Mouse (Mus musculus) embryonic facial prominence, embryonic 11.5 days (tissue): ENCODE measurements around the gene Aff3. TPM values are rescaled to one million over a fixed set of nuclear protein-coding genes. Genes with fewer than 3 reads are reported as not detected.

ENCODE experiments used
- ATAC-seq: fragments of 200-750 bp; cut with Nextera tagmentation; replicated peaks from 2 replicates; pipeline ENCODE4 v1.8.0; 2017; ENCODE audit warnings: low read depth; ENCODE audit not compliant: insufficient number of reproducible peaks, low FRiP score, low TSS enrichment
- DNase-seq: peaks from one replicate; pipeline ENCODE4 v3.0.0-alpha.2; 2015; ENCODE audit warnings: low spot score
- H3K27ac ChIP-seq: fragments of 300-500 bp; sonication (generic); replicated peaks from 2 replicates; pipeline ENCODE4 v1.5.1; 2014; ENCODE audit warnings: mild to moderate bottlenecking, low read depth, low read length, control low read depth
- H3K27me3 ChIP-seq: fragments of 300-500 bp; sonication (generic); 2 replicates; pipeline ENCODE4 v1.6.1; 2014; ENCODE audit warnings: mild to moderate bottlenecking, low read length, moderate library complexity, mixed read lengths; ENCODE audit not compliant: control insufficient read depth, insufficient read depth
- H3K36me3 ChIP-seq: fragments of 300-500 bp; sonication (generic); replicated peaks from 2 replicates; pipeline ENCODE4 v1.6.1; 2014; ENCODE audit warnings: low read depth, mild to moderate bottlenecking, low read length, moderate library complexity, mixed read lengths; ENCODE audit not compliant: control insufficient read depth, insufficient read depth
- H3K4me1 ChIP-seq: fragments of 300-500 bp; sonication (generic); 2 replicates; pipeline ENCODE4 v1.6.1; 2014; ENCODE audit warnings: low read length, mixed read lengths; ENCODE audit not compliant: control insufficient read depth, insufficient read depth
- H3K4me2 ChIP-seq: fragments of 300-500 bp; sonication (generic); 2 replicates; pipeline ENCODE4 v1.6.1; 2014; ENCODE audit warnings: low read depth, mild to moderate bottlenecking, control low read depth, low read length, moderate library complexity
- H3K4me3 ChIP-seq: fragments of 300-500 bp; sonication (generic); 2 replicates; pipeline ENCODE4 v1.5.1; 2014; ENCODE audit warnings: low read depth, low read length, control low read depth
- H3K9ac ChIP-seq: fragments of 300-500 bp; sonication (generic); replicated peaks from 2 replicates; pipeline ENCODE4 v1.6.1; 2014; ENCODE audit warnings: mild to moderate bottlenecking, control low read depth, low read length
- H3K9me3 ChIP-seq: fragments of 300-500 bp; sonication (generic); replicated peaks from 2 replicates; pipeline ENCODE4 v1.6.1; 2016; ENCODE audit warnings: mild to moderate bottlenecking, low read length, inconsistent platforms, mixed read lengths; ENCODE audit not compliant: control insufficient read depth
- WGBS: fragments of 180-500 bp; shearing (Covaris S2); extraction: QIAGEN DNeasy Blood & Tissue Kit; methylation state at CpG from one replicate; pipeline ENCODE4 v1.1.7; 2014; 5-methylcytosine and 5-hydroxymethylcytosine counted together
- polyA plus RNA-seq: library from polyadenylated mRNA; unstranded; fragments of >200 nt; fragmentation: Nextera tagmentation; extraction: Ambion mirVana; gene quantifications from 2 replicates; pipeline ENCODE4 v1.2.1, GENCODE M21; 2014

Aff3 gene
- polyA plus RNA-seq, 1 experiment from 2014 or later: 17.5 TPM

DNA sequence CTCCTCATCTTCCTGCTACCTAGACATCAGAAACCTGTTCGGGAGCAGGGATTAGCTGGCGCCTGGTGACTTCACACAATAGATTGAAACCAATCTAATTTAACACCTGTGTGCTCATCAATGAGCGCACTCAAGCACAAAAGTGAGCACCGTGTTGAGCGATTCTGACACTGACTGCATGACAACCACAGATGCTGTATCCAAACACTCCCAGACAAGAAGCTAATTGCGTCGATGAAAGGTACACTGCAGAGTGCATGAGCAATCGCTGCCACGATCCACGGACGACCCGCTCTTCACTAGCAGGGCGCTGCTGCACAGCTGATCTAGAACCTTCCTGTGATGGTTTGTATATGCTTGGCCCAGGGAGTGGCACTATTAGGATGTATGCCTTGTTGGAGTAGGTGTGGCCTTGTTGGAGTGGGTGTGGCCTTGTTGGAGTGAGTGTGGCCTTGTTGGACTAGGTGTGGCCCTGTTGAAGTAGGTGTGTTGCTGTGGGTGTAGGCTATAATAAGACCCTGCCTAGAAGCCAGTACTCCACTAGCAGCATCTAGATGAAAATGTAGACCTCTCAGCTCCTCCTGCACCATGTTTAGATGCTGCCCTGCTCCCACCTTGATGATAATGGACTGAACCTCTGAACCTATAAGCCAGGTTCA is 161.2 kb downstream of the Aff3 start:
- Histone ChIP-seq H3K4me3 (no peak overlapping the region), H3K27ac (no peak overlapping the region), H3K4me1 (no peaks in the 10 kb centered on the region), H3K4me2 (no peak overlapping the region), H3K9me3 (no peaks in the 10 kb centered on the region), H3K36me3 (no peaks in the 10 kb centered on the region), H3K9ac (no peak overlapping the region), H3K27me3 (no peaks in the 10 kb centered on the region)
- no peak for DNase-seq
- 79% methylated on average over 13 of the region's 13 CpGs for WGBS
- 0 out of 2 replicates have a peak, but pooled peaks have one; percentile 56 for ATAC-seq

DNA sequence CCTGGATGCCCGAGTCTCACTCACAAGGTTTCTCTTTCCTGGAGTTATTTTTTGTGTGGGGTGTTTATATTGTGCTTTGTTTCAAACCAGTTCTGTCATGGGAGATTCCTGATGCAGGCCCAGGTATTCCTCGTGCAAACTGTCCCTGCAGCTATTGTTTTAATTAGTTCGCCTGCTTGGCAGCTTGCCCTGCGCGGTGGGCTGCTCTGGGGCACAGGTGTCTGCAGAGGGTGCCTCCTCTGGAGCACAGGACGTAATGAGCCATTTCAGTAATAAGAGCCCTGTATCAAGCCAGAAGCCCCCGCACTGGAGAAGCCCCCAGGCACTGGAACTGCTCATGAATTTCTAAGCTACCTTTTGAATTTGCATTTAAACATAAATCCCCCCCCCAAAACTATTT is 162.0 kb downstream of the Aff3 start:
- no peak overlapping the region for H3K4me2 ChIP-seq
- DNase-seq: no peak
- no peak for ATAC-seq

GRCm38 (mm10) chr1:38501231-38501630 is 163.5 kb downstream of the Aff3 start:
- WGBS: 88% methylated on average over 7 of the region's 7 CpGs

More for the DNA sequence above, 162.0 kb downstream of the Aff3 start:
- H3K4me3 ChIP-seq: no peak overlapping the region
- H3K9ac ChIP-seq: no peak overlapping the region
- no peaks in the 10 kb centered on the region for H3K4me1 ChIP-seq
- H3K9me3 ChIP-seq: no peaks in the 10 kb centered on the region
- no peaks in the 10 kb centered on the region for H3K36me3 ChIP-seq
- H3K27ac ChIP-seq: 0 out of 2 replicates have a peak overlapping the region, but pooled peaks have one; percentile 41
- H3K27me3 ChIP-seq: no peaks in the 10 kb centered on the region
- WGBS: 47% methylated on average over 7 of the region's 7 CpGs

DNA sequence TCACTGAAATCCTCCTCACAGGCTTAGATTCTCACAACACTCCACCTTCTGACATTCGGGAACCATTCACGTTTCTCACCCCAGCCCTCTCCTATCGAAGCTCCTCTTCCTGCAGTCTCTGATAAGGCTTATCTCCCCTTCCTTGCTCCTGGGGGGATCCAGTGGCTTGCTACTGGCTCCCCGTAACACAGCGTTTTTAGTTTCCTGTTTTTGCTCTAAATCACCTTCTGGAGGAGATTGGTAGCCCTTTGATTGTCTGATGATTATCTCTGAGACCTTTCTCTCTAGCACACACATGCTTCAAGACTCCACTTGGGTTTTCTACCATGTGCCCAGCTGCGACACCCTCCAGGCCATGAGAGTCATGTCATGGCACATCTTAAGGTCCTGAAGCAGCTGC is 165.3 kb downstream of the Aff3 start:
- H3K4me1 ChIP-seq: no peaks in the 10 kb centered on the region
- H3K4me2 ChIP-seq: no peak overlapping the region
- no peak for DNase-seq
- no peak overlapping the region; the same call in 1 of the 2 replicates for H3K27ac ChIP-seq
- H3K27me3 ChIP-seq: no peaks in the 10 kb centered on the region
- 76% methylated on average over 6 of the region's 6 CpGs for WGBS
- ATAC-seq: no peak
- no peak overlapping the region for H3K4me3 ChIP-seq
- no peaks in the 10 kb centered on the region for H3K9me3 ChIP-seq
- no peak overlapping the region for H3K9ac ChIP-seq
- no peaks in the 10 kb centered on the region for H3K36me3 ChIP-seq

More at GRCm38 (mm10) chr1:38501231-38501630, 163.5 kb downstream of the Aff3 start:
- Histone ChIP-seq H3K4me2 (no peak overlapping the region), H3K9ac (no peak overlapping the region), H3K9me3 (no peaks in the 10 kb centered on the region), H3K36me3 (no peaks in the 10 kb centered on the region), H3K4me3 (no peak overlapping the region), H3K27ac (no peak overlapping the region), H3K4me1 (no peaks in the 10 kb centered on the region), H3K27me3 (no peaks in the 10 kb centered on the region)
- DNase-seq: no peak
- no peak for ATAC-seq

- H3K36me3 ChIP-seq: no peaks in the 10 kb centered on the region
- H3K27ac ChIP-seq: no peak overlapping the region
These were observed 167.2 kb downstream of the Aff3 start for GRCm38 (mm10) chr1:38497576-38497975.

DNA sequence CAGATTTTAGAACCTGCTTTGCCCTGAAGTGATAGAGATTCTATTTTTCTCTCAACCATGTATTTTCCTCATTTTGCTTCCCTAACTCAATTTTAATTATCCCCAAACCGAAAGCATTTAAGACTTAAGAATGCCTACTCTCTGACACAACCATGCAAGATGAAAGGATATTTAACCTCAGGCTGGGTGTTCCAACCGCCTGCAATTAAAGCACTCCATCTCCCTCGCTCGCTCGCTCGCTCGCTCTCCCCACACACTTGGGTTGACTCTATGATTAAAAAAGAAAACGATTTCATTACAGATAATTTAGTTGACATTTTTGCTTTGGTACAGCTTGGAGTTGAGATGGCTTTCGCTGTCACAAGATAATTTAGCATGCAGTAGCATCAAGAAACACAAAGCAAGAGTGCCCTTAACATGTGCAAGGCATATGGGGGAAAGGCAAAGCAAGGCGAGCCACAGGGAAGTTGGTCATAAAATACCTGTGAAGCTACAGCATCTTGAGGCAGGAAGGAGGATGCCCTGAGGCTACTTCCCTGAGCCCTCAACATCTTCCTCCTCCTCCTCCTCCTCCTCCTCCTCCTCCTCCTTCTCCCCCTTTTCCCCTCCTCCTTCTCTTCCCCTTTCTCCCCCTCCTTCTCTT is 167.7 kb downstream of the Aff3 start:
- ATAC-seq (no peak), DNase-seq (peak; percentile 15)
- no peak overlapping the region for H3K4me3 ChIP-seq
- no peak overlapping the region for H3K27ac ChIP-seq
- no peaks in the 10 kb centered on the region for H3K9me3 ChIP-seq
- H3K27me3 ChIP-seq: no peaks in the 10 kb centered on the region
- no peak overlapping the region for H3K9ac ChIP-seq
- H3K4me1 ChIP-seq: no peaks in the 10 kb centered on the region
- H3K4me2 ChIP-seq: no peak overlapping the region
- no peaks in the 10 kb centered on the region for H3K36me3 ChIP-seq
- WGBS: 63% methylated on average over 10 of the region's 10 CpGs

More at GRCm38 (mm10) chr1:38497576-38497975, 167.2 kb downstream of the Aff3 start:
- H3K27me3 ChIP-seq: no peaks in the 10 kb centered on the region
- no peaks in the 10 kb centered on the region for H3K9me3 ChIP-seq
- ATAC-seq: no peak
- H3K4me2 ChIP-seq: no peak overlapping the region
- peak; percentile 22 for DNase-seq
- no peak overlapping the region for H3K4me3 ChIP-seq
- no peaks in the 10 kb centered on the region for H3K4me1 ChIP-seq
- H3K9ac ChIP-seq: no peak overlapping the region
- WGBS: 13% methylated on average over 6 of the region's 6 CpGs

- Histone ChIP-seq H3K27me3 (no peaks in the 10 kb centered on the region), H3K27ac (no peak overlapping the region), H3K36me3 (no peaks in the 10 kb centered on the region), H3K4me2 (no peak overlapping the region), H3K9ac (no peak overlapping the region), H3K4me3 (no peak overlapping the region), H3K9me3 (no peaks in the 10 kb centered on the region), H3K4me1 (no peaks in the 10 kb centered on the region)
- WGBS: 97% methylated on average over 2 of the region's 2 CpGs
- ATAC-seq (no peak), DNase-seq (no peak)
These were observed 169.5 kb downstream of the Aff3 start for GRCm38 (mm10) chr1:38495284-38495683.

- H3K36me3 ChIP-seq: no peaks in the 10 kb centered on the region
- 85% methylated on average over 6 of the region's 6 CpGs for WGBS
- H3K4me2 ChIP-seq: no peak overlapping the region
- no peak for DNase-seq
- H3K9me3 ChIP-seq: no peaks in the 10 kb centered on the region
- H3K27me3 ChIP-seq: no peaks in the 10 kb centered on the region
- no peak overlapping the region for H3K9ac ChIP-seq
- no peak overlapping the region for H3K27ac ChIP-seq
- H3K4me1 ChIP-seq: no peaks in the 10 kb centered on the region
- H3K4me3 ChIP-seq: no peak overlapping the region
- no peak for ATAC-seq
These were observed 175.0 kb downstream of the Aff3 start for GRCm38 (mm10) chr1:38489733-38490132.
